Mouse (Mus musculus) c-Kit-positive CD71-negative TER-119-negative erythroid progenitor cells, embryonic 14.5 days (primary cell): ENCODE data around the gene D630003M21Rik.

Experiments used
- DNase-seq: peaks from one replicate; pipeline ENCODE4 v3.0.0-alpha.2; 2013; ENCODE audit warnings: low read depth

D630003M21Rik gene

GRCm38 (mm10) chr2:158166628-158167027 lies 62.4 kb downstream of the D630003M21Rik start:
- DNase-seq = no peak

GRCm38 (mm10) chr2:158165776-158166175 lies 63.2 kb downstream of the D630003M21Rik start:
- no peak for DNase-seq

GRCm38 (mm10) chr2:158163034-158163433 lies 66.0 kb downstream of the D630003M21Rik start:
- DNase-seq = no peak

DNA sequence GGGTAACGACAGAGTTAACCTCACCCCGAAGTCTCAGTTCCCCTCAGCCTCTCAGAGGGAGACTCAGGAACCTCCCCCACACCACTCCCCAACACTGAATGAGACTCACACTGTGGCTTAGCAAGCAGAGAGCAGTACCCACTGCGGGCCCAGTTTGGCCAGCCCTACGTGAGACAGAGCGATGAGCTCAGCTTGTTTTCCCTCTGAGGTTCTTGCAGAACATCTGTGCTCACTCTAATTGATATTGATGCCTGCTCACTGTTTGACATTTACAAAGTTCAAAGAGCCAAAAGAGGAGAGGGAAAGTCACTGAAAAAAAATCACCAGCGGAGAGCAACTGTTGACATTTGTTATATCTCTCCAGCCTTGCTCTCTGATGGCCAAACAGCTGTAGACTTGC lies 67.3 kb downstream of the D630003M21Rik start:
- DNase-seq = no peak

DNA sequence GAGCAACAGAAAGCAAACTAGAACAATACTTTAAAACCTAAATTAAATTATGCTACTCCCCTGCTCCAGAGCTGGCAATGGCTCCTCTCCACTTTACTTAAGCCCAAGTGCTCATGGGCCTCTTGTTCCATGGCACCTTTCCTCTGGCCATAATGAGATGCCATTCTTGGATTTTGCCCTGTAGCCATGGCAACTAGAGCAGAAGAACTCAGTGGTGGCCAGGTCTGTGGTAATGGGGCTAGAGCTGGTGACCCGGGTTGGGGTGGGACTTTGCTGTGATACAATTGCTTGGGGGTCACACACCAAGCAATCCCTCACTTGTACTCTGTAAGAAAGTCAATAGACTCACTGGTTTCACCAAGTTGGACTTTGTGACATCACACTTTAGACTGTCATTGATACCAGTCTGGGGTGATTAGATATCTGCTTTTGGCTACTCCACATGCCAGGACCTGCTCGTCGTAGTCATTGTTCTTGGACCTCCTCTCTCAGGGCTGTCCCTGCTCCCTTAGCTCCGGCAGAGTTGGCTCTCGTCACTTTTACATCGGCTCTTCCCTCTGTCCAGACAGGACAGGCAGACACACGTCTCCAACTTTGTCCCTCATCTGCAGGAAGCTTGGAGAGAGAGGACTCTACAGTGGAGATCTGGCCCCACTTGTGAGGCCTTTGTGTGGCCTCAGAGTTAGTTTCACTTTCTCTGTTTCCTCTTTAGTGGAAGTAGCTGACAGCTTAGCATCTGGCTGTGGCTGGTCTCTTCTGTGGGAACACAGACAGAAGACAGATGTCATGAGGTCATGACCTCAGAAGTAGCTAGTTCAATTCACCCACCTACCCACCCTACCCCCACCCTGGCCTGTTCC lies 69.4 kb downstream of the D630003M21Rik start:
- DNase-seq = no peak

GRCm38 (mm10) chr2:158157654-158158053 lies 71.4 kb downstream of the D630003M21Rik start:
- DNase-seq = no peak

GRCm38 (mm10) chr2:158156487-158156886 lies 72.5 kb downstream of the D630003M21Rik start:
- DNase-seq = no peak

GRCm38 (mm10) chr2:158155615-158156014 lies 73.4 kb downstream of the D630003M21Rik start:
- no peak for DNase-seq

- no peak for DNase-seq
Observed at GRCm38 (mm10) chr2:158155101-158155500, 73.9 kb downstream of the D630003M21Rik start.

GRCm38 (mm10) chr2:158154641-158155040 lies 74.4 kb downstream of the D630003M21Rik start:
- DNase-seq = no peak

DNA sequence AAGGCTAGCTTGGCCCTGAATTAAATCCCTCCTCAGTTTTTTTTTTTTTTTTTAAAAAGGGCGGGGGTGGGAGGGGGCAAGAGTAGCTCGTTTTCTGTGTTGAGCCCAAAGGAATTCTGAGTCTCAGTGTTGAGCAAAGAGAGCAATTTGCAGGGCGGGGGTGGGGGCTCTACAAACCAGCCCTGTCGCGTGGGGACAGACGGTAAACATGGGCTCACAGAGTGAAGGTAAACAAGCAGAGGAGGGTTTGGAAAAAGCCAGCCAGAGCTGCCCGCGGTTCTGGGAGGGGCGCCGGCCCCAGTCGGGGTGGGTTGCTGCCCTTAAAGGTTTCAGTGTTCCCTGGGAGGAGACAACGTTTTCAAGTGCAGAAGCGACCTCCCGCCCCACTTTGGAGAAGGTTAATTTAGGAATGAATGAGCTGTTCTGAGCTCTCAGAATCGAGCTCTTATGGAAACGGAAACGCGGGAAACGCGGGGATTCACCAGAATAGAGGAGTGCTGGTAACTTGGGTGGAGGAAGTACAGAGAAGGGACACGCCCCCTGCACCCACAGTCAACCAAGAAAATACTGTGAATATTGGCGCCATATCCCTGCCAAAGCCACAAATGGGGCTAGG lies 75.2 kb downstream of the D630003M21Rik start:
- DNase-seq = no peak

- no peak for DNase-seq
Observed at GRCm38 (mm10) chr2:158152685-158153309, 76.2 kb downstream of the D630003M21Rik start.

GRCm38 (mm10) chr2:158151077-158151476 lies 77.9 kb downstream of the D630003M21Rik start:
- no peak for DNase-seq

GRCm38 (mm10) chr2:158146971-158147370 lies 82.1 kb downstream of the D630003M21Rik start:
- no peak for DNase-seq

DNA sequence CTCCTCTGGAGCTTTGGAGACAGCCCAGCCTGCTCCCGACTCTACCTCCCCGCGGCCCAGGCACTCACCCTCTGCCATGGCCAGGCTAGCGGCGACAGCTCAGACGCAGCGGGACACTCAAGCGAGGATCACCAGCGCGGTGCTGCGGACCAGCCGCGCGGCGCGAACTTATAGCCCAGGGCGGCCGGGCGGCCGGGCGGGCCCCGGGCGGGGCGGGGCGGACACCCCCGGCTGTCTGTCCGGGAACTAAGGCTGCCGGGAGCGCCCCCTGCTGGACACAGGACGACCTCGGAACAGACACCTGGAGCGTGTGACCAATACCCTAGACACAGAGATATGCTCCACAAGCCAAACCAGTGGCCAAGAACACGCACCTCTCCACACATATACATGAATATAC lies 82.8 kb downstream of the D630003M21Rik start, which contains the start of gene Tgm2:
TSS of gene Tgm2 (minus strand) at position 214 of the 400 bp plus-strand sequence.
- DNase-seq = peak; percentile 73

GRCm38 (mm10) chr2:158145528-158146065 lies 83.4 kb downstream of the D630003M21Rik start:
- no peak for DNase-seq

DNA sequence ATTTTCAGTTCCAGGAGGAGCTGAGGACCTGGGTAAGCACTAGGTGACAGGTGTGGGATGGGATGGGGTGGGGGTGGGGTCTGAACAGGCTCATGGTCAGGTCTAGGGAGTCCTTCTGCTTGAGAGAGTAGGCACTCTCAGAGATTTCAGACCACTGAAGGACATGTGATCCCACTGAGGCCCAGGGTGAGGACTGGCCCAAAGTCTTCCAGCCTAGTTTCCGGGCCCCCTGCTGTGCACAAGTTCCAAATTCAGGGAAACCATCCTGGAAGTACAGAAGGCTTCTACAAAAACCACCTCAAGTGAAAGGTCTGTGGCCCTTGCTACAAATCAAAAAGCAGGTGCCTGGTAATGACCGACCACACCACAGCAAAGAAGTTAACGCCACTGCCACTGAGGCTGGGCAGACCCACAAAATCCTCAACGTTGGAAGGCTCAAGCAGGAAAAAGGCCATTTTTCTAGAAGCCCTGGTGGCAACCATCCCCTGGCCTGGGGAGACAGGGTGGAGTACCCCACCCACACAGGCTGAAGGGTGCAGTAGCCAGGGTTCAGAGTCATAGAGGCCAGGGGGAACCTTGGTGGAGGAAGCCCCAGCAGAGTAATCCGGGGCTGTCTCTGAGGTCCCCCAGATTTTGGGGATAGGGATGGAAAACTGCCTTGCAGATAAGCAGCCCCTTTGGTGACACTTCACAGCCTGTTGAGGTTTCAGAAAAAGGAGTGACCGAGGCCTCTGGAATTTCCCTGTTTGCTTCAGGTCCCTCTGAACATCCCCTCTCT lies 84.1 kb downstream of the D630003M21Rik start:
- DNase-seq = no peak

GRCm38 (mm10) chr2:158144263-158144662 lies 84.8 kb downstream of the D630003M21Rik start:
- no peak for DNase-seq

DNA sequence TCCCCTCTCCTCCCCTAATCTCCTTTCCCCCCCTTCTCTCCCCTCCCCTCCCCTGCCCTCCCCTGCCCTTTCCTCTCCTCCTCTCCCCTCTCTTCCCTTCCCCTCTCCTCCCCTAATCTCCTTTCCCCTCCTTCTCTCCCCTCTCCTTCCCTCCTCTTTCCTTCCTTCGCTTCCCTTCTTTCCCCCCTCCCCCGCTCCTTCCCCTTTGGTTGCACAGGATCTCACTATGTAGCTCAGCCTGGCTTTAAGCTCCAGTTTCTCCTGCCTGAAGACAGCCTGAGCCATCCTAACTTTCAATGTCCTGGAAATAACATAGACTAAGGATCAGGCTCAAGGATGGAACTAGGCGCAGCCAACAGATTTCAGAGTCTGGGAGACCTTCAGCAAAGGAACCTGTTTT lies 85.2 kb downstream of the D630003M21Rik start:
- DNase-seq = no peak

- DNase-seq = no peak
Observed at GRCm38 (mm10) chr2:158142981-158143380, 86.0 kb downstream of the D630003M21Rik start.

DNA sequence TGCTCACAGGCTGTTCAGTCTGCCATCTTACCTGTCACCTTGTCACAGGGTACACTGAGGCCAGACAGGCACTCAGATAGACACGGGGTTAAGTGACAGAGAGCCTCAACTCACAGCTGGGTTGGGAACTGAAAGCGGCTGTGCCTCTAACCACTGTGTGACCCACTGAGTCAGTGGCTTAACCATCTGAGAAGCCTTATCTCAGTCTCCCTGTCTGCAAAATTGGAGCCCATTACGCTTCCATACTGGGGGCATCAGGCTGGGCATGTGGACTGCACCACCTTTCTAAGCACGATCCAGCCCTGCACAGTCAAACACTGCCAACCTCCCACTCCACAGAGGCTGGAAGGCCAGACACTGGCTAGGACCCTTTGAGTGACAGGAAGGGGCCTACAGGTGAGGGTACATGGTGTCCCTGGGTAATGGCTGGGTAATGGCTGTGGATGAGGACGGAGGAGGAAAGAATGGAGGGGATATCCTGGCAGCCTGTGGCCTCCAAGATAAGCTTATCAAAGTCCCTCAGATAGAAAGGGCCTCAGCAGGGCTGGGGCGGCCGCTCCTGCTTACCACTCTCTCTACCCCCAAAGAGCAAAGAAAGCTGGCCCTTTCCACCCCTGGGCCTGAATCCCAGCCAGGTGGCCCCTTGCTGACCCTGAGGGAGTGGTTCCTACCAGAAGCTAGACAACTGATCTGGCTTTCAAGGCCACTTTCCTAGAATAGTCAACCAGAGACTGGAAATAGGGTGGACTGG lies 87.2 kb downstream of the D630003M21Rik start:
- no peak for DNase-seq
